Mouse (Mus musculus) gastrocnemius, postnatal 25 days (tissue): ENCODE results near the gene Ppme1. TPM values are rescaled to one million over a fixed set of nuclear protein-coding genes. Genes with fewer than 3 reads are reported as not detected.

ENCODE experiments used
- DNase-seq: peaks from one replicate; pipeline ENCODE4 v3.0.0; 2022
- long read RNA-seq, 2 experiments: library from polyadenylated mRNA; stranded (forward); transcript quantifications; one replicate each; pipeline ENCODE4 v2.0.0; 2021
- total RNA-seq, 2 experiments: library from RNA; stranded (reverse); gene quantifications; 1 replicate in 1 of 2; 2 replicates in 1 of 2; pipeline ENCODE4 v1.2.3; 2021

Ppme1 gene
- 10 to 100 TPM; 22.3 to 25.2 TPM for total RNA-seq
- long read RNA-seq, experiment 1, transcript Ppme1-201 (14 exons, 2,772 nt) = major isoform, 11 of 18 reads
- long read RNA-seq, experiment 1, partial matches to known transcripts = 7 of 18 reads
- long read RNA-seq, experiment 1, other reads (novel, unspliced or antisense) = 0 of 18 reads
- long read RNA-seq, experiment 2, transcript Ppme1-201 (14 exons, 2,772 nt) = major isoform, 27 of 37 reads
- long read RNA-seq, experiment 2, partial matches to known transcripts = 8 of 37 reads
- long read RNA-seq, experiment 2, other reads (novel, unspliced or antisense) = 2 of 37 reads

DNA sequence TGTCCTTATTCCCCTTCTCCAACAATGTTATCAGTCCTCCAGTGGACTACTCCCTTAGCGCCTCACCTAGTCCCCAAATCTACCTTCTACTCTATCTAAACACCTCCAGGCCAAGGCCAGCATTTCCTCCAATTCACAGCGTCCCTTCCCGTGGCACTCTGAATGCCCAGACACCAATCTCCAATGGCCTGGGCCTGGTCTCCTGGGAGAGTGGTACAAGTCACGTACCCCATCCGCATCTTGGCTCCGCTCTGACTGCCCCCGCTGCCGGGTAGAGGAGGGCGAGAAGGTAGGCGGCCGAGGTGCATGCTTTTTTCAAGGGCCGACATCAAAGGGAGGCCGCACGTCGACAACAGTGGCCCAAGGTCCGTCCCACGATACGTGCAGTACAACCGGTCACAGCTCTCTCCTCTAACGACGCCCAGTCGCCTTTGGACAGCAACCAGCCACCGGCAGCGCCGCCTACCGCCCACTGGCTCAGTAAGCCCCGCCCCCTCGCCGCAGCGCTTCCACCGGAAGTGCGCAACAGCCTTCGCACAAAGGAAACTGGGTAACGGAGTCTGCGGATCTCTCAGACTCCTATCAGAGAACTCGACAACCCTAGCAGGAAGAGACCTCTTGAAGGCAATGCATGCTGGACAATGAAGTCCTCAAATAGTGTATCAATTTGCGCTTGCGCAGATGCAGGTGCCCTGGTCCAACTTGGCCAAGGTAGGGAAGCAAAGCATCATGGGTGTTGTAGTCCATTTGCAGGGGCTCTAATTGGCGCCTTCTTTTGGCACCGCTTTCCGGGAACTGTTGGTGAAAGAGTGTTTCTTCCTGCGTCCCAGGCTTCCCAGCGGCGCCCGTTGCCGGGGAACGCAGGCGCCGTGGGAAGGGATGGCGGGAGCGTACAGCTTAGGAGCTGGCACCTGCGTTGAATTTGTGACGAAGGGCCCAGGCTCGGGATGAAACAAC is at the start of gene Ppme1, which contains the start of gene C2cd3:
Gene Ppme1 (minus strand): TSS at position 813 of the 957 bp plus-strand sequence.
Gene C2cd3 (plus strand): TSS at position 739 of the 957 bp plus-strand sequence.
- DNase-seq = peak; percentile 97

DNA sequence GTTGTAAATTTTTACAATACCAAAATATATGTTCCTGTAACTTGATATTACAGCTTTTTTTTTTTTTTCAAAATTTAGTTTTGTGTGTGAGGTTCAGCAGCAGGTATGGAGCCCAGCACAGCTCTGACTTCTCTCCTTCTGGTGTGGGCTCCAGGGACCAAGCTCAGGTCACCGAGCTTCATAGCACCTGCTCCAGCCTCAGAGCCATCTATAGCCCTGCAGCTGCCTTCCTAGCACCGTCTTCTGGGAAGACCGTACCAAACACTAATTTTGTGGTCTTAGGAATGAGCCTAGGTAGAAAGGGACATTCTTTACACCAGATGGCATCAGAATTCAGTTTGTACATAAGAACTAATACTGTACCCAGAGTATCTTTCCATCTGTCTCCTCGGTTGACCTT is 36.6 kb upstream of the Ppme1 start:
- DNase-seq = no peak

DNA sequence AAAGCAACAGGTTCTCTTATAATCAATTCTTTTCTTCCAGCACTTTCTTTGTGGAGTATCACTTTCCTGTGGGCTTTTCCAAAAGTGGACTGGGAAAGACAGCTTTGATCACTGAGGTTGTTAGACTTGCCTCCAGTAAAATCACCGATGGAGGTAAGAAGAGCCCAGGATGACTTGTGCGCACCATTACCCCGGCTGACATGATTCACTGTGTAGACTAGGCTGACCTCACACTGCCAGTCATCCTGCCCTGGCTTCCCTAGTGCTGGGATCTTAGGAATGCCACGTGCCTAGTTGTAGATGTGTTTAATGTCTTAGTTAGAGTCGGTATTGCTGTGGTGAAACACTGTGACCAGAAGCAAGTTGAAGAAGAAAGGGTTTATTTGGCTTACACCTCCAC is 35.6 kb upstream of the Ppme1 start:
- no peak for DNase-seq

DNA sequence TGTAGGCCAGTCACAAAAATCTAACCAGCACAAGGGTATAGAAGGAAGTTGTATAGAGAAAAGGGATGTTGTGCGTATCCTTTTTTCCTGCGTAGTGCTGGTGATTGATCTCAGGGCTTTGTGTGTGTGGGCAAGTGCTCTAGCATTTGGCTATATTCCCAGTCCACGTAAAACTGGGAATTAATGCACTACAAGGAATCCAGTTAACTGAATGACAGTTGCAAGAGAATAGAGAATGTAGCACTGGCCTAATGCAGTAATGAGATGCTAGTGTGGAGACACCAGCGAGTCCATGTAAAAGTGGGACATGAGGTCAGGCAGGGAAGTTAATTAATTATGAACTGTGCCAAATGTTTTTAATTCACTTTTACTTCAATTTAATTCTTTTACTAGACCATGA is 30.6 kb upstream of the Ppme1 start:
- no peak for DNase-seq

DNA sequence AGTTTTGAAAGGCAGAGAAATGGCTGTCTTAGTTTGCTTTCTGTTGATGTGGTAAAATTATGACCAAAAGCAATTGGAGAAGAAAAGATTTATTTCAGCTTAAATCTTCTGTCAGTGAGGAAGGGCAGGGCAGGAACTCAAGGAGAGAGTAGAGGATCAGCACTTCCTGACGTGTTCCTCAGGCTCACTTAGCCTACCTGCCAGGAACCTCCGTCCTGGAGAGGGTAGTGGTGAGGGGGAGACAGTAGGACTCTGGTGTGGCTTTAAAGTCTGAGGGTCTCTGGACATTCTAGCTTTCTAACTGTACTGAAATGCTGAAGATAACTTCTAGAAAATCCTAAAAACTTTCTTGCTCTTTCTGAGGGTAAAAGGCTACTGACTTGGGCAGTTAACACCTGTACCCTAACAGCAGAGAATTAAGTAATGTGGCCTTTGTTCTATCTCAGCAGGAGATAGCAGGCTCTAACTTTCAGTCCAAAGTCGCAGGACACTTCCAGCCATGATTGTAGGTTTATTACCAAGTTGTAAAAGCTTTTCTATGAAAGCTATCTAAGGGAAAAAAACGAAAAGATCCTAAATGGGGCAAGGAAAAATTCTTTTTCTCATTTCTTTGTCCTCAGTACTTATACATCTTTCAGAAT is 28.9 kb upstream of the Ppme1 start:
- DNase-seq = no peak

DNA sequence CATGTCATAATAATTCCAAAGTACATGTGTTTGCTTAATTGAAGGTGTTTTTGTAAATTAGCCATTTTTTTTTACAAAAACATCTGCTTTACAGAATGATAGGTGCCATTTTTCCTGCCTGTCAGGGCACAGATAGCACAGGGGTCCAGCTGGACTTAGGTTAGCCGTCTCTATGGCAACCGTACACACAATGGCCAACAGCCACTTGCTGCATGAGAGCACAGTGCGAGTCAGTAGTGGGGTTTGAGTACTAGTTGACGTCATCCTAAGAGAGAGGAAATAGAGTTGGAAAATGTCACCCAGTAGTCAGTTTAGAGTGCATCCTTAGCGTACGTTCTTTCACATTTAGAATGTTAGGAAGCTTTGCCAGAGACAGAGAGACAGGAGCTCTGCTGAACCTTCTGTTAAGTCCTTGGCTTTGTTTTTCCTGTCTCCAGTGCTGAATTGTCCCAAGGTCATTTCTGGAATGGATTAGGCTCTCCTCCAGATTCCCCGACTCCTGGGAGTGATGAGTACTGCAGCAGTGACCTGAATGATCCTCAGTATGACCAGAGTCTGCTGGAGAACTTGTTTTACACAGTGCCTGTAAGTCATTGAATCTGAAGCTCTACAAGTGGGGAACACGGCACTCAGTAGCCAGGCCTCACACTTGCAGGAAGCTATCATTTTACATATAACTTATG is 27.3 kb upstream of the Ppme1 start:
- no peak for DNase-seq

DNA sequence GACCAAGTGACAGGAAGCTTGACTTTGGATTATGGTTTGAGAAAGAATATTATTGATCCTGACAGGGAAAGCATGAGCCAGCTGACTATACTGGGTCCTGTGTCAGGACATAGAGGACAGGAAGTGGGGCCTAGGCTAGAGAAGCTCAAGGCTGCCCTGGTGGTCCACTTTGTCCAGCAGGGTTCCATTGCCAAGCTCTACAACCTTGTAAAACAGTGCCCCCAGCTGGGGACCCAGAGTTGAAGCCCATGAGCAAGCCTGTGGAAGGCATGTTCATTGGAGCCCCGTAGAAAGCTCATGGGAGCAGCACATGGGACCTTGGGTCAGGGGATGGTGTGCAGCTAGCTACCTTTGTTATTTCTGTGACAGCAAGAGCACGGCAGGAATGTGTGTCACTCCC is 20.2 kb upstream of the Ppme1 start:
- no peak for DNase-seq

DNA sequence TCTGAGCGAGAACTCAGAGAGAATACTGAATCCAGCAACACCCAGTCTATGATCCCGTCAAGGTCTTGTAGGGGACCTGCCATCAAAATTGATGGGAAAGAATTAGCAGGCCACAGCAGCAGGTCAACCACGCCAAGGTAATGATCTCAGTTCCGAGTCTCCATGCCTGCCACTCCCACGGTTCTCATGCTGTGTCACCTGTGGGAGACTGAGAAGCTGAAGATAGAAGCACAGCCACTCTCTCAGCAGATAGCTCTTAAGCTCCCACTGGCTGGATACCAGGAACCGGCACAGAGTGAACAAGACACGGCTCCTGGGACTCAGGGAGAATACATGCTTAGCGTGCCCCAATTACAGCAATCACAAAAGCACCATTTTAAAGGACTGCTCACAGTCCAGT is 18.1 kb upstream of the Ppme1 start:
- no peak for DNase-seq

DNA sequence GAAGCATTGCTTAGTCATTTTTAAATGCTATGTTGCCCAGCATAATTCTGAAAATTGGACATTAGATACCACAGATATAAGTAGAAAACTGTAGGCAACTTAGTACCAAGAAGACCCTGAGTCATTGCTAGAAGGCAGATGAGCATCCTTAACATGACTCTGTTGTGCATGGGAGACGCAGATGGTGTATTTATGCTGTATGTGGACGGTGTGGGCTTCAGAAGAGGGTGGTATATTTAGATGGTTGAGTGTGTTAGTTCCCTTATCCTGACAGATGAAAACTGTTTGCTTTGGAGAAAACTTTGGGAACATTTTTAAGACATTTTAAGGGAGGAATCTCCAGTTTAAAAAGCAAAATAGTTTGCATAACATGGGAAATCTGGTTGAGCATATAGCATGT is 16.1 kb upstream of the Ppme1 start:
- DNase-seq = no peak

DNA sequence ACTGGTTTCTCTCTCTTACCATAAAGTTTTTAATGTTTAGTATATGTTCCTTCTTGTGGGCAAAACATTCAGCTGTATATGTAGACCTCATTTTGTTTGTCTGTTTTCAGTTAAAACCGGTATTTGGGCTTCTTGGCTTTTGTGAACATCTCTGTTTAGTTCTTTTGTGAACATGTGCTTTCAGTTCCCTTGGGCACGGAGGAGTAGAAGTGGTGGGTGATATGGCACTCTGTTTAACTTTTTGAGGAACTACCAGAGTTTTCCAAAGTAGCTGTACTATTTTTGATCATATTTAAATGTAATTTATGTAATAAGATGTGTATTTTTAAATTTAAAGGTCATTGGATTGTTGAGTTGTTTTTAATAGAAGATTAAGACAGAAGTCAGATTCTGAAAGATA is 11.1 kb upstream of the Ppme1 start:
- no peak for DNase-seq

DNA sequence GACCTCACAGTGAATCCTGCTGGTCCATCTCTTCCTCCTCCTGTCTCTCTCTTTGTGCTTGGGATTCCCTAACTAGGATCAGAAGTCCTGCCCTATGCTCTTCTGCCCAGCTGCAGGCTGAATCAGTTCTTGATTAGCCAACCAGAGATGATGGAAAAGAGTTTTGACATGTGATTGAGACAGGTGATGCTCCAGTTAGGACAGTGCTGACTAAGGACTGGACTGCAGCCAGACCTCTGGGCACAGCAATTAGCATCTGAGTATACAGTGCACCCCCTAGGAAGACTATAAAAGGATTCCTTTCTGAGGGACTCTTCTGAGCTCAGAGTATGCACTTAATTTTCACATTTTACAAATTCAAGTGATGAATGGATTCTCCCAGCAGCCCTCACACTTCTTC is 9.1 kb upstream of the Ppme1 start:
- no peak for DNase-seq

DNA sequence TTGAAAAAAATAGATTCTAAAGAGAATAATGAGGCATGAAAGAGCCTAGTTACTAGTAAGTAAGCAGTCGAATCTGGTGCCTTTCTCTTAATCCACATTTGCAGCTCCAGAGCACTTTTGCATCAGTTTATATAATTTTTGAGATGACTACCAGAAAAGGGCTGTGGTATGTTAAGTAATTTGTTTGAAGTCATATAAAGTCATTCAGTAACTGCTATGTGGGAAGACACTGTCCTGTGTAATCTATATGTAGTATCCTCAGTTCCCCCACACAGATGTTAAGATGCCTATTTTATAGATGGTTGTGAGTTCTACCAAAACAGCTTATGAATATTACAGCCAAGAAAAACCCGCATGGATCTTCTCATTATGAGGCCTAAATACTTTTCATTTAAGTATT is 6.2 kb upstream of the Ppme1 start:
- DNase-seq = no peak

DNA sequence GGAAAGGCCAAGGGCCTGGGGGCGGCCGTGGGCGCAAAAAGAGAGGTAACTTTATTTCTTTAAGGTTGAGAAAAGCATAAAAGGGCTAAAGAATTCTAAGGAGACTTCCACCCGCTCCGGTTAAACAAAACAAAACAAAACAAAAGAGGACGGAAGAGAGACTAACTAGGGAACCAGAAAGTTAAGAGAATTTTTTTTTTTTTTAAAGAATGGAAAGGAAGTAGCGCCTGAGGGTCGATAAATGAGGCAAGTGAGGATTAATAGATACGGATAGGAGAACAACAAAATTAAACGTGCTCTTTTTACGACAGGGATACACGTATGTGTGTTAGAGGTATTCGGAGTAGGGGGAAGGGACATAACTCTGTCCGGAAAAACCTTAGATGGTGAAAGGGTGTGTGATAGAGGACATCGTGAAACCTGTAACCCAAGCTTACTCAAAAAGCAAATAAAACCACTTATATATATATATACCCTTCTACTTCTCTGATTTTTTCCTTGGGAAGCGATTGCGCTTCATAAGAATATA is 409 bp upstream of the Ppme1 start:
- DNase-seq = no peak

DNA sequence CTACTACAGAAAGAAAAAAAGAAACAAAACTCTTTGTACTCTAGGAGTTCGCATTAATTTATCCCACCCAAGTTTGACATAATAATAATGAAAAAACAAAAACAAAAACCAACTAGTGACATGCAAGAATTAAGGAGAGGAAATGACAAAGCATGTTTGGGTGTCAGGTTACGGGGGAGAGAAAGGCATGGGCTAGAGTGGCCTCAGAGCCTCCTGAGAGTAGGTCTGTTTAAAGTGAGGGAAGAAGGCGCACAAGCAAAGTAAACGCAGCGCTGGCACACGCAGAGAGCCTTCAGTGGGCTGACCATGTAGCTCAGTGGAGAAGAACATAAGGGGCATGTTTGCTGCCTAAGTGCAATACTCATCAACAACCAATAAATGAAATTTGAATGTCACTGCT is 7.2 kb downstream of the Ppme1 start:
- DNase-seq = no peak

DNA sequence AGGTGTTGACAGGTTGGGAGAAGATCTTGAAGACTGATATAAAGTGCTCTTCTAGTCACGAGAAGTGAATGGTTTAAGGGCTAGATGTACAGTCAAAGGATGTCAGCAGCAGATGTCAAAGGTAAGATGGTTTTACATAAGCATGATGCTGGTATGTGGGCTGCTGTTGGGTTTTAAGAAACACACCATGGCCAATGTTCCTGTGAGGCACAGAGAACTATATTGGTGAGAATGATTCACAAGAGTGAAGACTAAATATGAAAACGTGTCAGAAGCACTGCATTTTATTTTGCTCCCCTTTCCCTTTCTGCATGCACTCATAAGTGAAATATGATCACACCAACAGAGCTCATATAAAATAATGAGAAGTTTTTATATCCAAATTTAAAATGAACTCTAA is 8.9 kb downstream of the Ppme1 start:
- no peak for DNase-seq

DNA sequence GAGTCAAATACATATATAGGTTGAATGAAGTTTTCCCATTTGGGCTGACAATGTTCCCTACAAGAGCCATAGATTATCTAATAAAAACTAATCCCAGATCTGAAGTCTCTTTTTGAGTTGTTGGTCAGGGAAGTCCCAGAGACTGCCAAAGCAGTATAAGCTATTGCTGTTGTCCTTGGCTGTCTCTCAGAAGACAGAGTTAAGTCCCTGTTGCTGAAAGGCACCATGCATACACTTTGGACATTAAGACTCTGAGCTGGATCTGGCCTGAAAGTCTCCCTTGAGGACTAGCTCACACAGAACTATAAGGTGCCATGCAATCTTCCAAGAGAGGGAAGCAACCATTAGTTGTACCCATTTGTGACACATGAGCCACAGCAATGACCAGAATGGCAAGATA is 14.3 kb downstream of the Ppme1 start:
- DNase-seq = no peak

DNA sequence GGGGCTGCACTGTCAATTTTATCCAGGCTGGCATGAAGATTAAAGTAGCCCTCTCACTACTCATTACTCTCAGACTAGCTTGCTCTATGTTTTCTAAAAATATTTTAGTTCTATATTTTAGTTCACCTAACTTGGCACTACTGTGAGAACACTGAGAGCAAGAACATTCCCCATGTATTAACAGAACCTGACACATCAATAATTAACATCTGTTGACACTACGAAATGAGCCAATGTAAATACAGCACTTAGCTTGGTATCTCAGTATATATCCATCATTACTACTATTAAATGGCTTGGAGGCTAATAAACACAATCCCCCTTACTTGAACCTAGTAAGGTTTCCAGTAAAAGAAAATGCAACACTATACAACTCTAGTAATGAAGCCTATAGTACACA is 15.3 kb downstream of the Ppme1 start:
- no peak for DNase-seq

DNA sequence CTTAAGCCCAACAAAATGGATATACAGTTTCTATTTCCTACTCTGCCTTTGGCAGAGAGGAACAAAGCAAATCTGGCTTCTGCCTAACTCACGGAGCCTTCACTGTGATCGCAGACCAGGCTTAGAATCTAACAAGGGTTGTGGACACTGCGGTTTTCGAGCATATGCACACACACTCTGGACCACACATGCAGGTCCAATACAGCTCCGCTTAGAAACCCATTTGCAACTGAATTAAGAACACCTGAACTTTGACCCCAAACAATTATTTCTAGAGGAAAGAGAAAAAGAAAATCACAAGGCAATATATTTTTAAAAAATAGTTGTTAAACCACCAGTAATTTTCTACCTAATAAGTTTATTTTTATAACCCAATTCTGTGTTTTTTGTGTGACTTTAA is 15.8 kb downstream of the Ppme1 start:
- no peak for DNase-seq

DNA sequence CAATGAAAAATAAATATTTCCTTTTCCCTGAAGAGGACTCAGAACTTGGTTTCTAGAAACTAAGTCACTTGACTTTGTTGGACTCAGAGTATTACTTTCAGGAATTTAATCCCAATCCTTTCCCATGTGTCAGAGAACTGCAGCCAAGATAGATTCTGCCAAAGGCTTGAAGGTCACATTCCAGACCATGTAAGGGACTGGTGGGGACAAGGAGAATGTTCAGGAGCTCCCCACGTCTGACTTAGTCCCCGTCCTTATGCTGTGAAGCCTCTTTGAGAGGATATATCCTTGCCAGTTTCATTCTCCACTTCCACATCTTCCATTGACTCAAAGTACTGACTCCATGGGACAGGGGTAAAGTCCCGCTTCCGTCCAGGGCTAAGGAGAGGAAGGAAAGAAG is 17.1 kb downstream of the Ppme1 start:
- peak; percentile 21 for DNase-seq

DNA sequence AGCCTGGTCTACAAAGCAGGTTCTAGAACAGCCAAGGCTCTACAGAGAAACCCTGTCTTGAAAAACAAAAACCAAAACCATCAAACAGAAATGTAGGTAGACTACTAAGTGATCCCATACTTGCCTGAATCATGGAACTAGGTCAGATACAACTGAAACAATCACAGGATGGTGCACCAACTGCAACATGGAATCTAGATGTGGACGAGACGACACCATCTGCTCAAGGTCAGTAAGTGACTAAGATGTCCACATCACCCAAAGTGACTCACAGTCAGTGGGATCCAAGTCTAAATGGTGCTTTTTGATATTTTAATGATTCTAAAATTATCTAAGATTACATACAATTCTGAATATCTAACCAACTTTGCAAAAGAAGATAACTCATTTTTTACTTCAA is 36.2 kb downstream of the Ppme1 start:
- DNase-seq = no peak

DNA sequence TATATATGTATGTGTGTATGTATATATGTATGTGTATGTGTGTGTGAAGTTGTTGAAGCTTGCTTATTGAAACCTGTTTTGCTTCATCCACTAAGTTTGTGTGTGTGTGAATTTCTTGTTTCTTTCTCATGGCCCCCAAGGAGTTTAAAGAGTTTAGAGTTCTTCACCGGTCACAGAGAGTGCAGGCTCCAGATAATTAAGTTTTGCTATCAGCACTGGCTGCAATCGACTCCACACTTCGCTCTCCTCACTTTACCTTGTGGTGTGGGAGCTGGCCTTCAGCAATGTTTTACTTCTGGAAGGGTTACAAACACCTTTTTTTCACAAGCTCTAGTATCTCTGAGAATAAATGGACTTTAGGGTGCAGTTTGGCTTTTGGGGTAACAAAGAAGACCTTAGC is 40.8 kb downstream of the Ppme1 start:
- no peak for DNase-seq

DNA sequence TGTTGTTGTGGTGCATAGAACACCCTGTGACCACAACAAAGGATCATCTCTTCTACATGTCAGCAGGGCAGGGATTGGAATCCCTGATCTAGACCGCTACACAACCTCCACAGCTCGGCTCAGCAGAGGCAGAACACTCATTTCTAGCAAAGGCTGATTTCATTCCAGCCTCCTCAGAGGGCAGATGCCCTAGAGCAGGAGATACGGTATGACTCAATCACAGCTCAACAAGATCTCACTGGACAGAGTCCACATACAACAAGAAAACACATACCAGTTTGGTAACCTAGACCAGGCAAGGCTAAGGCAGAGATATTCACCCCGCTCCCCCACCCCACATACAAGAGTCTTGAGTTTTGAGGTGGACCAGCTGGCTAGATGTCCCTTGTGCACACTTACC is 43.5 kb downstream of the Ppme1 start:
- no peak for DNase-seq
